Mouse (Mus musculus) spleen, adult 12 weeks (tissue): ENCODE data around the gene Fez1.

Experiments used
- DNase-seq: peaks from one replicate; pipeline ENCODE4 v3.0.0; 2022; ENCODE audit warnings: low spot score

Gene Fez1

GRCm38 (mm10) chr9:36821644-36822000, at the start of gene Fez1:
TSS of gene Fez1 (plus strand) at chr9:36821864.
- no peak for DNase-seq

- DNase-seq: no peak
These were observed 37.7 kb upstream of the Fez1 start for GRCm38 (mm10) chr9:36783921-36784320.

- no peak for DNase-seq
These were observed 29.5 kb upstream of the Fez1 start for GRCm38 (mm10) chr9:36792191-36792590.

GRCm38 (mm10) chr9:36794487-36794886, 27.2 kb upstream of the Fez1 start:
- DNase-seq: no peak

GRCm38 (mm10) chr9:36795556-36795955, 26.1 kb upstream of the Fez1 start:
- DNase-seq: no peak

GRCm38 (mm10) chr9:36796224-36796623, 25.4 kb upstream of the Fez1 start:
- no peak for DNase-seq

GRCm38 (mm10) chr9:36796781-36797555, 24.7 kb upstream of the Fez1 start, which contains the start of gene Ei24:
TSS of gene Ei24 (minus strand) at chr9:36797393.
- DNase-seq: peak; percentile 78

GRCm38 (mm10) chr9:36801961-36802360, 19.7 kb upstream of the Fez1 start:
- no peak for DNase-seq

- DNase-seq: no peak
These were observed 18.7 kb upstream of the Fez1 start for GRCm38 (mm10) chr9:36802951-36803350.

- no peak for DNase-seq
These were observed 18.3 kb upstream of the Fez1 start for GRCm38 (mm10) chr9:36803386-36803785.

GRCm38 (mm10) chr9:36803926-36804325, 17.7 kb upstream of the Fez1 start:
- DNase-seq: no peak

GRCm38 (mm10) chr9:36805256-36805975, 16.2 kb upstream of the Fez1 start:
- DNase-seq: no peak

- DNase-seq: no peak
These were observed 13.4 kb upstream of the Fez1 start for GRCm38 (mm10) chr9:36808126-36808785.

GRCm38 (mm10) chr9:36814486-36814885, 7.2 kb upstream of the Fez1 start:
- DNase-seq: no peak

GRCm38 (mm10) chr9:36818905-36819304, 2.8 kb upstream of the Fez1 start:
- DNase-seq: no peak

- DNase-seq: no peak
These were observed 558 bp upstream of the Fez1 start for GRCm38 (mm10) chr9:36820969-36821643.

GRCm38 (mm10) chr9:36822024-36822423, 360 bp downstream of the Fez1 start:
- no peak for DNase-seq

GRCm38 (mm10) chr9:36826612-36827363, 5.1 kb downstream of the Fez1 start:
- DNase-seq: no peak

GRCm38 (mm10) chr9:36831401-36831800, 9.7 kb downstream of the Fez1 start:
- DNase-seq: no peak

- DNase-seq: no peak
These were observed 10.9 kb downstream of the Fez1 start for GRCm38 (mm10) chr9:36832529-36832928.

- no peak for DNase-seq
These were observed 11.6 kb downstream of the Fez1 start for GRCm38 (mm10) chr9:36833043-36833881.
